Mouse (Mus musculus): ENCODE measurements around the gene Gm597. TPM values are rescaled to one million over a fixed set of nuclear protein-coding genes. Genes with fewer than 3 reads are reported as not detected.

The Gm597 gene
- total RNA-seq (2022), result not detected

- DNase-seq (ENCODE audit: low spot score in 2 of 2), result no peak
These were observed at the start of gene Gm597 for GRCm38 (mm10) chr1:28780152-28780551. TSS of gene Gm597 (minus strand) at chr1:28780252.

GRCm38 (mm10) chr1:28807689-28808088 is 27.6 kb upstream of the Gm597 start:
- DNase-seq (ENCODE audit: low spot score in 2 of 2), result no peak

- peak in 1 of 2 experiments; percentile 9 for DNase-seq (ENCODE audit: low spot score in 2 of 2)
These were observed 26.6 kb upstream of the Gm597 start for GRCm38 (mm10) chr1:28806618-28807017.

- DNase-seq (ENCODE audit: low spot score in 2 of 2), result no peak
These were observed 20.8 kb upstream of the Gm597 start for GRCm38 (mm10) chr1:28800881-28801280.

Measured in left cerebral cortex, adult 8-10 months (tissue).